Mouse (Mus musculus) midbrain, embryonic 13.5 days (tissue): ENCODE data around the gene Mbl2. TPM values are rescaled to one million over a fixed set of nuclear protein-coding genes. Genes with fewer than 3 reads are reported as not detected.
"Not testable (repeated sequence)": the region's sequence is repeated elsewhere in the genome, so short reads cannot be mapped to it uniquely, and the experiment has no call there.

Source experiments
- ATAC-seq: fragments of 200-750 bp; cut with Nextera tagmentation; 2 replicates; pipeline ENCODE4 v1.8.0; 2017; ENCODE audit warnings: mild to moderate bottlenecking, moderate TSS enrichment, moderate library complexity
- H3K27ac ChIP-seq: fragments of 300-500 bp; sonication (generic); 2 replicates; pipeline ENCODE4 v1.5.1; 2015; ENCODE audit warnings: inconsistent platforms, mild to moderate bottlenecking, moderate library complexity
- H3K27me3 ChIP-seq: fragments of 300-500 bp; sonication (generic); 2 replicates; pipeline ENCODE4 v1.6.1; 2015; ENCODE audit warnings: mild to moderate bottlenecking, inconsistent platforms
- H3K36me3 ChIP-seq: fragments of 300-500 bp; sonication (generic); 2 replicates; pipeline ENCODE4 v1.6.1; 2015; ENCODE audit warnings: mild to moderate bottlenecking, inconsistent platforms
- H3K4me1 ChIP-seq: fragments of 300-500 bp; sonication (generic); replicated peaks from 2 replicates; pipeline ENCODE4 v1.6.1; 2015; ENCODE audit warnings: inconsistent platforms
- H3K4me2 ChIP-seq: fragments of 300-500 bp; sonication (generic); replicated peaks from 2 replicates; pipeline ENCODE4 v1.6.1; 2015; ENCODE audit warnings: moderate library complexity, mild to moderate bottlenecking, inconsistent platforms
- H3K4me3 ChIP-seq: fragments of 300-500 bp; sonication (generic); replicated peaks from 2 replicates; pipeline ENCODE4 v1.5.1; 2015; ENCODE audit warnings: mild to moderate bottlenecking, inconsistent platforms
- H3K9ac ChIP-seq: fragments of 300-500 bp; sonication (generic); replicated peaks from 2 replicates; pipeline ENCODE4 v1.6.1; 2015; ENCODE audit warnings: mild to moderate bottlenecking, inconsistent platforms
- H3K9me3 ChIP-seq: fragments of 300-500 bp; sonication (generic); 2 replicates; pipeline ENCODE4 v1.6.1; 2016; ENCODE audit warnings: mild to moderate bottlenecking, inconsistent platforms
- WGBS: fragments of 180-500 bp; shearing (Covaris S2); methylation state at CpG from one replicate; pipeline ENCODE4 v1.1.7; 2015; 5-methylcytosine and 5-hydroxymethylcytosine counted together
- microRNA-seq: library from miRNA; unstranded; fragments of <30 nt; microRNA quantifications from one replicate; pipeline ENCODE4, GENCODE M21; 2016
- polyA plus RNA-seq: library from polyadenylated mRNA; unstranded; fragments of >200 nt; fragmentation: Nextera tagmentation; extraction: Ambion mirVana; gene quantifications from 2 replicates; pipeline ENCODE4 v1.2.1, GENCODE M21; 2015

Mbl2 gene
- polyA plus RNA-seq, 1 experiment from 2014 or later, result not detected

DNA sequence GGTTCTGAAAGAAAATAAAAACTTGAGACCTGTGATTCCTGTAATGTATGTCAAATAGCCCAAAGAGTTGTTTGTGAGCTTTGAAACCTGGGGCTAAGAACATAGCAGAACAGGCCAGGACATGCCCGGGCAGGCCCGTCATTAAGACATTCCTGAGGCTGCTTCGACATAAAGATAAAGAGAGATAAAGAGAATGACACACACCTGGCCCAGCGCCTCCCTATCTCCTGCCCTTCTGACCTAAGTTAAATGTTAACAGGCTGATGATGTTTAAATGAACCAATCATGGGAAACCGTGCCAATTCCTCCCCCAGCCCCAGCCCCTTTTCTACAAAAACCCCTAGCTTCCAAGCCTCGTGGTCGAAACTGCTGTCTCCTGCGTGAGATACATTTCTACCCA is 10.1 kb upstream of the Mbl2 start:
- H3K9me3 ChIP-seq, H3K4me3 ChIP-seq, H3K9ac ChIP-seq, H3K36me3 ChIP-seq, ATAC-seq, H3K4me2 ChIP-seq, H3K27ac ChIP-seq, H3K4me1 ChIP-seq, H3K27me3 ChIP-seq: not testable (repeated sequence)
- WGBS, result 93% methylated on average over 8 of the region's 8 CpGs

DNA sequence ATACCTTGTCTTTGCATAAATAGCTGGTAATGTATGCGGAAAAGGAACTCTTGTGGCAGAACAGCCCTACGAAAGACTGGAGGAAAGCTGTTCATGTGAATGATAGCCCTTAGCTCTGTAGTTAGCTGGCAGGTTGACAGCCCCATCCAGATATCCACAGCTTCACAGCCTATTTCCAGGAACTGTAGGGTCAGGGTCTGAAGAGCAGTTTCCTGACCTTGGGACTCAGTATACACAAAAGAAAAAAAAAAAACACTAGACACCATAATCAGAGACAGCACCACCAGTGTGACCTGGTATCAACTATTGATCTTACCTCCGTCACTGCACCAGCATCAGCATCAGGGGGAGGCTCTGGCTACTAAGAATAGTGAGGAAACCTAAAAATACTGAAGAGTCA is 3.3 kb upstream of the Mbl2 start:
- Histone ChIP-seq H3K4me2 (no peak overlapping the region), H3K9me3 (no peaks in the 10 kb centered on the region), H3K27me3 (no peaks in the 10 kb centered on the region), H3K27ac (no peak overlapping the region), H3K36me3 (no peaks in the 10 kb centered on the region), H3K9ac (no peak overlapping the region), H3K4me3 (no peak overlapping the region), H3K4me1 (no peaks in the 10 kb centered on the region)
- 77% methylated on average over 3 of the region's 3 CpGs for WGBS
- ATAC-seq, result no peak

DNA sequence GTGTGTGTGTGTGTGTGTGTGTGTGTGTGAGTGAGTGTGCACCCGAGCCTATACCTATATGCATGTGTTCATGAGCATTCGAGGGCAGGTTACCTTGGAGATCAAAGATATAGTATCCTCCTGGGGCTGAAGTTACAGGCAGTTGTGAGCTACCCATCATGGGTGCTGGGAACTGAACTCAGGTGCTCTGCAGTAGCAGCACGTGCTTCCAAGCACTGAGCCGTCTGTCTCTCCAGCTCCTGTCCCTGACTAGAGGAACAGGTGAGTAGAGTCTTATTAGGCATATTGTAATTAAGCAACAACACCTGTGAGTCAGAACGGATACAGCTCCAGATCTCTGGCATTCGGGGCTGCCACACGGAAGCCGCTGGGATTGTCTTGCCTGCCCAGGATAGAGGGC is 1.7 kb downstream of the Mbl2 start:
- Histone ChIP-seq H3K36me3 (no peaks in the 10 kb centered on the region), H3K27me3 (no peaks in the 10 kb centered on the region), H3K4me1 (no peaks in the 10 kb centered on the region), H3K4me3 (no peak overlapping the region), H3K9me3 (no peaks in the 10 kb centered on the region), H3K9ac (no peak overlapping the region), H3K4me2 (no peak overlapping the region), H3K27ac (no peak overlapping the region)
- no peak for ATAC-seq
- WGBS, result 87% methylated on average over 8 of the region's 8 CpGs

- WGBS, result 15% methylated on average over 11 of the region's 11 CpGs
- Histone ChIP-seq H3K4me1 (no peaks in the 10 kb centered on the region), H3K4me3 (no peak overlapping the region), H3K27ac (no peak overlapping the region), H3K9ac (no peak overlapping the region), H3K27me3 (no peaks in the 10 kb centered on the region), H3K9me3 (no peaks in the 10 kb centered on the region), H3K4me2 (no peak overlapping the region), H3K36me3 (no peaks in the 10 kb centered on the region)
- no peak for ATAC-seq
Measured at GRCm38 (mm10) chr19:30247359-30247758, 14.6 kb downstream of the Mbl2 start.

- Histone ChIP-seq H3K27me3 (no peaks in the 10 kb centered on the region), H3K4me3 (no peak overlapping the region), H3K9ac (no peak overlapping the region), H3K27ac (no peak overlapping the region), H3K4me1 (no peaks in the 10 kb centered on the region), H3K9me3 (no peaks in the 10 kb centered on the region), H3K4me2 (no peak overlapping the region), H3K36me3 (no peaks in the 10 kb centered on the region)
- 5% methylated on average over 8 of the region's 8 CpGs for WGBS
- ATAC-seq, result no peak
Measured at GRCm38 (mm10) chr19:30248822-30249221, 16.1 kb downstream of the Mbl2 start.

DNA sequence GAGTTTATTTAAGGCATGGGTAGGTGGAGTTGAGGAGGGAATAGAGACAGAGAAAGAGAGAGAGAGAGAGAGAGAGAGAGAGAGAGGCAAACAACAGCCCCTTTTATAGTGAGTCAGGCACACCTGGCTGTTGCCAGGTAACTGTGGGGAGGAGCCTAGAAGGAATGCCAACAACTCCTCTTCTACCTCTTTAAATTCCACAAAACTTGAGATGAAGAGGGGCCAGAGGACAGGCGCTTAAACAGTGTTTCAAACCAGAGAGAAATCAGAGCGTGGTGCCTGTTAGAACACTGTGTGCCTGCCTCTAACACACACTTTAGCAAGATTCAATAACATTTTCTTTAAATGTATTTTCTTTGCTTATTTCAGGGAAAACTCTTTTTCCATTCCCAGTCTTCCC is 19.5 kb downstream of the Mbl2 start:
- no peak overlapping the region for H3K4me2 ChIP-seq
- no peaks in the 10 kb centered on the region for H3K9me3 ChIP-seq
- no peak overlapping the region for H3K4me3 ChIP-seq
- WGBS, result 50% methylated on average over 2 of the region's 2 CpGs
- H3K27me3 ChIP-seq, result no peaks in the 10 kb centered on the region
- ATAC-seq, result no peak
- no peaks in the 10 kb centered on the region for H3K4me1 ChIP-seq
- no peak overlapping the region for H3K27ac ChIP-seq
- no peaks in the 10 kb centered on the region for H3K36me3 ChIP-seq
- H3K9ac ChIP-seq, result no peak overlapping the region

GRCm38 (mm10) chr19:30256339-30256738 is 23.6 kb downstream of the Mbl2 start:
- no peaks in the 10 kb centered on the region for H3K27me3 ChIP-seq
- H3K36me3 ChIP-seq, result no peaks in the 10 kb centered on the region
- no peak overlapping the region for H3K4me3 ChIP-seq
- 55% methylated on average over 6 of the region's 6 CpGs for WGBS
- no peaks in the 10 kb centered on the region for H3K9me3 ChIP-seq
- no peak overlapping the region for H3K4me2 ChIP-seq
- no peak for ATAC-seq
- H3K9ac ChIP-seq, result no peak overlapping the region
- H3K4me1 ChIP-seq, result no peaks in the 10 kb centered on the region
- no peak overlapping the region for H3K27ac ChIP-seq

DNA sequence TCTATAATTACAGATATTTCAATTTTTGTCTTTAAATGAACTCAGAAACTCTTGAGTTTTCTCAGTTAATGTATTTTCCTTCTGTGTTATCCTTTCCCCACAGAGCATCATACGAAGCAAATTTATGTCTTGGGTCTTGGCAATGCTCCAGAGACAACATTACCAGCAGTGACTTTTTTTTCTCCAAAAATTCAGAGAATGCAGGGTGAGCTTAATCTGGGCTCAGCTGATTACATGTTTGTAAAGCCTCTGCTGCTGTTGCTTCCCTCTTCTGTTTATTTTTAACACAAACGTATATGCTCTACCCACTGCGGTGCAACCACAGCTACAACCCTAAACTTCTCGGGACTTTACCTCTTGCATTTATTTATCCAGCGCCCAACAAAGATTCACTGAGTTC is 48.4 kb downstream of the Mbl2 start:
- no peaks in the 10 kb centered on the region for H3K27me3 ChIP-seq
- 76% methylated on average over 5 of the region's 5 CpGs for WGBS
- ATAC-seq, result no peak

GRCm38 (mm10) chr19:30287899-30288490 is 55.3 kb downstream of the Mbl2 start:
- no peaks in the 10 kb centered on the region for H3K27me3 ChIP-seq
- H3K4me1 ChIP-seq, result no peaks in the 10 kb centered on the region
- no peak overlapping the region for H3K27ac ChIP-seq
- H3K9me3 ChIP-seq, result no peaks in the 10 kb centered on the region
- 82% methylated on average over 6 of the region's 6 CpGs for WGBS
- H3K9ac ChIP-seq, result no peak overlapping the region
- no peak for ATAC-seq
- no peaks in the 10 kb centered on the region for H3K36me3 ChIP-seq
- no peak overlapping the region for H3K4me2 ChIP-seq
- no peak overlapping the region for H3K4me3 ChIP-seq

More for the DNA sequence above, 48.4 kb downstream of the Mbl2 start:
- no peak overlapping the region for H3K4me3 ChIP-seq
- no peak overlapping the region for H3K27ac ChIP-seq
- H3K4me2 ChIP-seq, result no peak overlapping the region
- no peaks in the 10 kb centered on the region for H3K36me3 ChIP-seq
- no peaks in the 10 kb centered on the region for H3K4me1 ChIP-seq
- H3K9ac ChIP-seq, result no peak overlapping the region
- H3K9me3 ChIP-seq, result no peaks in the 10 kb centered on the region

Small RNA genes lying within 50 kb of the gene (microRNA-seq; reads per million reads assigned to microRNA genes)
- gene Gm24108, result not detected

Other genes with a start within 250 kb of the Mbl2 start
- gene Trpd52l3, start 229.2 kb upstream of the Mbl2 start, polyA plus RNA-seq, result not detected in 2 replicates
- 67.7 and 70.6 TPM in 2 replicates for gene Uhrf2, start 202.4 kb upstream of the Mbl2 start, polyA plus RNA-seq
- gene Gldc, start 57.5 kb upstream of the Mbl2 start, polyA plus RNA-seq, result 10.6 and 11.4 TPM in 2 replicates